Mouse (Mus musculus): ENCODE measurements at regions not wholly inside any gene's neighbourhood (a gene's known extent, or its start where the extent isn't known, plus 50 kb on each side); places are given as distances from the start of the nearest gene placed in this dataset.

- Histone ChIP-seq H3K4me1 (ENCODE audit: control insufficient read depth, insufficient read depth, insufficient read length, low read length) (no peaks in the 10 kb centered on the region), H3K27ac (ENCODE audit: insufficient read depth, low read depth, low read length) (no peak overlapping the region), H3K4me3 (ENCODE audit: low read depth, low read length) (no peak overlapping the region), H3K27me3 (ENCODE audit: control insufficient read depth, insufficient read depth, low read length) (no peaks in the 10 kb centered on the region), H3K36me3 (ENCODE audit: control insufficient read depth, insufficient read depth, low read length) (no peaks in the 10 kb centered on the region)
- 64% methylated on average over 8 of the region's 8 CpGs for WGBS
- no peak for TF ChIP-seq CTCF (IDR thresholded peaks at IDR 0.05; ENCODE audit: extremely low read depth, insufficient read length, insufficient replicate concordance, low read depth, low read length)
Measured at GRCm38 (mm10) chr12:118508972-118509917, 208.0 kb upstream of the Sp4 start.

GRCm38 (mm10) chr12:118500392-118500791 lies 199.2 kb upstream of the Sp4 start:
- 31% methylated on average over 5 of the region's 5 CpGs for WGBS
- no peak for TF ChIP-seq POLR2A (IDR thresholded peaks at IDR 0.05; ENCODE audit: low read depth, low read length)
- Histone ChIP-seq H3K4me1 (ENCODE audit: control insufficient read depth, insufficient read depth, insufficient read length, low read length) (no peaks in the 10 kb centered on the region), H3K27me3 (ENCODE audit: control insufficient read depth, insufficient read depth, low read length) (no peaks in the 10 kb centered on the region), H3K27ac (ENCODE audit: insufficient read depth, low read depth, low read length) (no peak overlapping the region), H3K36me3 (ENCODE audit: control insufficient read depth, insufficient read depth, low read length) (no peaks in the 10 kb centered on the region), H3K4me3 (ENCODE audit: low read depth, low read length) (no peak overlapping the region)

GRCm38 (mm10) chr12:118488038-118488437 lies 186.8 kb upstream of the Sp4 start:
- WGBS, result 79% methylated on average over 5 of the region's 5 CpGs
- TF ChIP-seq POLR2A (IDR thresholded peaks at IDR 0.05; ENCODE audit: low read depth, low read length) (no peak), CTCF (IDR thresholded peaks at IDR 0.05; ENCODE audit: extremely low read depth, insufficient read length, insufficient replicate concordance, low read depth, low read length) (no peak)
- H3K4me3 ChIP-seq (ENCODE audit: low read depth, low read length), result no peak overlapping the region
- H3K36me3 ChIP-seq (ENCODE audit: control insufficient read depth, insufficient read depth, low read length), result no peaks in the 10 kb centered on the region
- H3K27ac ChIP-seq (ENCODE audit: insufficient read depth, low read depth, low read length), result no peak overlapping the region
- no peaks in the 10 kb centered on the region for H3K27me3 ChIP-seq (ENCODE audit: control insufficient read depth, insufficient read depth, low read length)
- no peaks in the 10 kb centered on the region for H3K4me1 ChIP-seq (ENCODE audit: control insufficient read depth, insufficient read depth, insufficient read length, low read length)

- Histone ChIP-seq H3K27ac (ENCODE audit: insufficient read depth, low read depth, low read length) (no peak overlapping the region), H3K4me1 (ENCODE audit: control insufficient read depth, insufficient read depth, insufficient read length, low read length) (no peaks in the 10 kb centered on the region), H3K4me3 (ENCODE audit: low read depth, low read length) (no peak overlapping the region), H3K27me3 (ENCODE audit: control insufficient read depth, insufficient read depth, low read length) (no peaks in the 10 kb centered on the region), H3K36me3 (ENCODE audit: control insufficient read depth, insufficient read depth, low read length) (no peaks in the 10 kb centered on the region)
- 87% methylated on average over 6 of the region's 6 CpGs for WGBS
- no peak for TF ChIP-seq POLR2A (IDR thresholded peaks at IDR 0.05; ENCODE audit: low read depth, low read length)
- no peak for TF ChIP-seq CTCF (IDR thresholded peaks at IDR 0.05; ENCODE audit: extremely low read depth, insufficient read length, insufficient replicate concordance, low read depth, low read length)
Measured at GRCm38 (mm10) chr12:118486434-118486833, 185.2 kb upstream of the Sp4 start.

GRCm38 (mm10) chr12:118481347-118481746 lies 180.1 kb upstream of the Sp4 start:
- TF ChIP-seq CTCF (IDR thresholded peaks at IDR 0.05; ENCODE audit: extremely low read depth, insufficient read length, insufficient replicate concordance, low read depth, low read length) (no peak), POLR2A (IDR thresholded peaks at IDR 0.05; ENCODE audit: low read depth, low read length) (no peak)
- no peaks in the 10 kb centered on the region for H3K27me3 ChIP-seq (ENCODE audit: control insufficient read depth, insufficient read depth, low read length)
- 60% methylated on average over 2 of the region's 2 CpGs for WGBS
- no peak overlapping the region for H3K27ac ChIP-seq (ENCODE audit: insufficient read depth, low read depth, low read length)
- H3K4me3 ChIP-seq (ENCODE audit: low read depth, low read length), result no peak overlapping the region
- no peaks in the 10 kb centered on the region for H3K36me3 ChIP-seq (ENCODE audit: control insufficient read depth, insufficient read depth, low read length)
- no peaks in the 10 kb centered on the region for H3K4me1 ChIP-seq (ENCODE audit: control insufficient read depth, insufficient read depth, insufficient read length, low read length)

GRCm38 (mm10) chr12:118474732-118475131 lies 173.5 kb upstream of the Sp4 start:
- Histone ChIP-seq H3K4me1 (ENCODE audit: control insufficient read depth, insufficient read depth, insufficient read length, low read length) (no peaks in the 10 kb centered on the region), H3K36me3 (ENCODE audit: control insufficient read depth, insufficient read depth, low read length) (no peaks in the 10 kb centered on the region), H3K4me3 (ENCODE audit: low read depth, low read length) (no peak overlapping the region), H3K27me3 (ENCODE audit: control insufficient read depth, insufficient read depth, low read length) (no peaks in the 10 kb centered on the region), H3K27ac (ENCODE audit: insufficient read depth, low read depth, low read length) (no peak overlapping the region)
- TF ChIP-seq POLR2A (IDR thresholded peaks at IDR 0.05; ENCODE audit: low read depth, low read length), result no peak
- no peak for TF ChIP-seq CTCF (IDR thresholded peaks at IDR 0.05; ENCODE audit: extremely low read depth, insufficient read length, insufficient replicate concordance, low read depth, low read length)
- 73% methylated on average over 3 of the region's 3 CpGs for WGBS

- Histone ChIP-seq H3K27ac (ENCODE audit: insufficient read depth, low read depth, low read length) (no peak overlapping the region), H3K36me3 (ENCODE audit: control insufficient read depth, insufficient read depth, low read length) (no peaks in the 10 kb centered on the region), H3K27me3 (ENCODE audit: control insufficient read depth, insufficient read depth, low read length) (no peaks in the 10 kb centered on the region), H3K4me3 (ENCODE audit: low read depth, low read length) (no peak overlapping the region), H3K4me1 (ENCODE audit: control insufficient read depth, insufficient read depth, insufficient read length, low read length) (no peaks in the 10 kb centered on the region)
- no peak for TF ChIP-seq CTCF (IDR thresholded peaks at IDR 0.05; ENCODE audit: extremely low read depth, insufficient read length, insufficient replicate concordance, low read depth, low read length)
- no peak for TF ChIP-seq POLR2A (IDR thresholded peaks at IDR 0.05; ENCODE audit: low read depth, low read length)
- 79% methylated on average over 3 of the region's 3 CpGs for WGBS
Measured at GRCm38 (mm10) chr12:118466837-118467236, 165.6 kb upstream of the Sp4 start.
